Mouse (Mus musculus) Patski (cell line): ENCODE measurements at regions not wholly inside any gene's neighbourhood (a gene's known extent, or its start where the extent isn't known, plus 50 kb on each side); places are given as distances from the start of the nearest gene placed in this dataset.

Experiments
- ATAC-seq: fragments of 100-300 bp; one replicate; pipeline ENCODE4 v1.8.0; 2021
- CTCF ChIA-PET: fragments of 350-600 bp; sonication (Branson Sonifier 250); formaldehyde crosslinking; loops from one replicate; lab custom pipeline; 2022; ENCODE audit warnings: inconsistent platforms; lab: Charles Lee
- POLR2A ChIA-PET: fragments of 350-600 bp; sonication (Branson Sonifier 250); formaldehyde crosslinking; loops from one replicate; lab custom pipeline; 2022; ENCODE audit warnings: antibody characterized with exemption, inconsistent platforms; lab: Charles Lee
- DNase-seq: peaks from one replicate; pipeline ENCODE4 v3.0.0-alpha.2; 2011; ENCODE audit warnings: low read depth, low spot score
- H3K27me3 ChIP-seq: fragments of 371-371 bp; one replicate; pipeline ENCODE4 v1.5.1; 2021
- CTCF ChIP-seq: fragments of 100-300 bp; IDR thresholded peaks from one replicate; pipeline ENCODE4 v1.5.1; 2021
- in situ Hi-C: fragments of 300-500 bp; cut with MboI; formaldehyde crosslinking; loops from 3 replicates; pipeline ENCODE4 v1.11.1; 2018; ENCODE audit warnings: low pct_unique_long_range_greater_than_20kb, mixed read lengths

DNA sequence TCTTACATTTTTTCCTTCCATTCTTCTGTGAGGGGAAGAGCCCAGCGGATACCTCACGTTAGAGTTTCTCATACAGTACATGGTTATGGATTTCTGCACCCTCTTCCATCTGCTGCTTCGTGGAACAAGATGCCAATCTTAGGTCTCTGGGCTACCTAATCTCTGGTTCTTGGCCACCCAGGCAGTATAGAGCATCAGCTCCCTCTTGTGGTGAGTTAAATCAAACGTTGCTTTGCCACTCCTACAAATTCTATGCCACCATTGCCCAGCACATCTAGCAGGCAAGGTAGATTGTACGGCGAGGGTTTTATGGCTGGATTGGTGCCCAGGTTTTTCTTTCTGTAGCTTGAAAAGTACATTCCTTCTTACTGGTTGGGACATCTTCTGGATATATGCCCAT is 889.7 kb upstream of the Slc10a2 start:
- in situ Hi-C loops, result loop anchor here (10.0 kb wide), 1 partner anchor 1130 kb away; no protein-coding TSS in a partner anchor
- CTCF ChIA-PET, result no interaction called here
- no peaks in the 10 kb centered on the region for H3K27me3 ChIP-seq
- peak; percentile 45 for TF ChIP-seq CTCF
- POLR2A ChIA-PET, result no interaction called here
- DNase-seq (no peak), ATAC-seq (no peak)

- in situ Hi-C loops, result no loop called here
- CTCF ChIA-PET, result no interaction called here
- DNase-seq, result no peak
- no peak for ATAC-seq
- TF ChIP-seq CTCF, result no peak
- POLR2A ChIA-PET, result no interaction called here
- H3K27me3 ChIP-seq, result no peaks in the 10 kb centered on the region
Observed at GRCm38 (mm10) chr8:5965403-5966015, 860.4 kb upstream of the Slc10a2 start.

DNA sequence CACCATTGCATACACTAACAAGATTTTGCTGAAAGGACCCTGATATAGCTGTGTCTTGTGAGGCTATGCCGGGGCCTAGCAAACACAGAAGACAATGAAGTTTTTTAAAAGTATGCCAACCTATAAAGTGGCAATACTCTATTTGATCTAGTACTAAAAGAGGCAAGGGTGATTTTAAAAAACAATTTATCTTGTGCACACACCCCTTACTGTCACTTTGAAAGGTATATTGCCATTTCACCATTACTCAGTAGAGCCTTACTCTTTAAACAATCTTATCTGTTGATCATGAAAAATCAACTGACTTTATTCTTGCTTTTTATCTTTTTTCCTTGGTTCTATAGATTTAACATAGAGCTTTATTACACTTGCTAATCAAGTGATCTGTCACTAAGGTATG is 859.1 kb upstream of the Slc10a2 start:
- in situ Hi-C loops, result no loop called here
- TF ChIP-seq CTCF, result no peak
- CTCF ChIA-PET, result no interaction called here
- DNase-seq (no peak), ATAC-seq (no peak)
- H3K27me3 ChIP-seq, result no peaks in the 10 kb centered on the region
- POLR2A ChIA-PET, result no interaction called here

DNA sequence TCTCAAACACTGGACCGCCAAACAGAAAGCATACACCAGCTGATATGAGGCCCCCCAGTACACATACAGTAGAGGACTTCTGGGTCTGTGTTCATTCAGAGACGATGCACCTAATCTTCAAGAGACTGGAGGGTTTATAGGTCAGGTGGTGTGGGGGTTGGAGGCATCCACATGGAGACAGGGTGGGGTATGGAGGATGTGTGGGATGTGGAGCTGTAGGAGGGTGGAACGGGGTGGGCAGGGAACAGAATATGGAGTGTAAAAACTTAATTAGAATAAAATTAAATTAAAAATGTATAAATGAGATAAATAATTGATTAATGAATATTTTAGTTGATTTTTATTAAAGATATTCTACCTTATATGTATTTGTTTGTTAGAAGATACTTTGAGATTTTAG is 832.9 kb upstream of the Slc10a2 start:
- no peak for TF ChIP-seq CTCF
- ChIA-PET CTCF (no interaction called here), POLR2A (no interaction called here)
- no peaks in the 10 kb centered on the region for H3K27me3 ChIP-seq
- in situ Hi-C loops, result no loop called here
- DNase-seq (no peak), ATAC-seq (no peak)

- ATAC-seq (no peak), DNase-seq (no peak)
- in situ Hi-C loops, result no loop called here
- ChIA-PET POLR2A (no interaction called here), CTCF (no interaction called here)
- TF ChIP-seq CTCF, result no peak
- H3K27me3 ChIP-seq, result no peaks in the 10 kb centered on the region
Observed at GRCm38 (mm10) chr8:5918136-5918535, 813.0 kb upstream of the Slc10a2 start.
